In genomic region chr2:128943538-128944528, GRCm38 (mm10) we compare ENCODE assay signal across 8 mouse cellular contexts. TPM values are rescaled to one million over a fixed set of nuclear protein-coding genes. Genes with fewer than 3 reads are reported as not detected.
DNase-seq lines count a peak whose midpoint lies in the region; ATAC-seq and TF ChIP-seq lines count a peak whose summit lies in the region.

Gene Zc3h8, minus strand, starts transcription at chr2:128944077.

- peak within 1 kb of the TSS; percentile 83 for H3K27ac ChIP-seq in bone marrow macrophage, adult 2 months (ENCODE audit: insufficient read depth, low read depth, low read length)
- peak within 1 kb of the TSS; percentile 58 for H3K27ac ChIP-seq in embryonic fibroblast, embryonic 13.5 days (ENCODE audit: insufficient read depth, low read length)
- H3K27ac ChIP-seq in heart, embryonic 10.5 days, result peak within 1 kb of the TSS; percentile 93
- H3K27ac ChIP-seq in kidney, embryonic 15.5 days, result peak within 1 kb of the TSS; percentile 95

- WGBS in heart, embryonic 10.5 days, result 2% methylated on average over 65 of the region's 65 CpGs
- 1% methylated on average over 65 of the region's 65 CpGs for WGBS in kidney, embryonic 15.5 days

- peak within 1 kb of the TSS; percentile 87 for H3K4me2 ChIP-seq in kidney, embryonic 15.5 days

- no peaks in the 10 kb centered on the region for H3K27me3 ChIP-seq in heart, embryonic 10.5 days (ENCODE audit: insufficient read depth, poor library complexity, severe bottlenecking)
- H3K27me3 ChIP-seq in kidney, embryonic 15.5 days, result no peaks in the 10 kb centered on the region

- 0 out of 2 replicates have a peak, but pooled peaks cover under 1% of the 10 kb centered on the region for H3K36me3 ChIP-seq in heart, embryonic 10.5 days
- H3K36me3 ChIP-seq in kidney, embryonic 15.5 days, result peaks cover 7% of the 10 kb centered on the region; the same call in 1 of the 2 replicates

- DNase-seq in A20 (ENCODE audit: low read depth, low spot score), result peak; percentile 98
- peak; percentile 96 for DNase-seq in heart, embryonic 10.5 days (ENCODE audit: low spot score)
- DNase-seq in liver, result peak; percentile 99
- peak; percentile 97 to 100 for DNase-seq in spleen, postnatal 4 days (ENCODE audit: low spot score in 2 of 2)

- H3K4me3 ChIP-seq in bone marrow macrophage, adult 2 months (ENCODE audit: insufficient read depth, low read length), result peak within 1 kb of the TSS; percentile 80
- peak within 1 kb of the TSS; percentile 76 for H3K4me3 ChIP-seq in embryonic fibroblast, embryonic 13.5 days (ENCODE audit: insufficient read depth, low read length)
- peak within 1 kb of the TSS; percentile 78 for H3K4me3 ChIP-seq in heart, embryonic 10.5 days
- H3K4me3 ChIP-seq in kidney, embryonic 15.5 days (replicated peaks), result peak within 1 kb of the TSS; percentile 82

- peak; percentile 95 for ATAC-seq in kidney, embryonic 15.5 days (replicated peaks; ENCODE audit: low FRiP score)
- peak; percentile 95 for ATAC-seq in monocyte, adult 5-6 weeks (replicated peaks; ENCODE audit: insufficient number of reproducible peaks, low FRiP score, low TSS enrichment, poor library complexity, severe bottlenecking)

- peaks cover 3% of the 10 kb centered on the region for H3K4me1 ChIP-seq in bone marrow macrophage, adult 2 months (ENCODE audit: control insufficient read depth, insufficient read depth, low read length)
- H3K4me1 ChIP-seq in embryonic fibroblast, embryonic 13.5 days (ENCODE audit: control insufficient read depth, insufficient read depth, low read length), result no peaks in the 10 kb centered on the region
- H3K4me1 ChIP-seq in heart, embryonic 10.5 days, result 0 out of 2 replicates have a peak, but pooled peaks cover 4% of the 10 kb centered on the region
- H3K4me1 ChIP-seq in kidney, embryonic 15.5 days, result peaks cover 7% of the 10 kb centered on the region

- TF ChIP-seq CTCF in bone marrow macrophage, adult 2 months (IDR thresholded peaks at IDR 0.05; ENCODE audit: low read depth, low read length), result no peak
- TF ChIP-seq CTCF in embryonic fibroblast, embryonic 13.5 days (IDR thresholded peaks at IDR 0.05; ENCODE audit: borderline replicate concordance, insufficient read depth, low read length), result no peak

- TF ChIP-seq POLR2A in bone marrow macrophage, adult 2 months (IDR thresholded peaks at IDR 0.05; ENCODE audit: borderline replicate concordance, low read depth, low read length), result no peak
- peak; percentile 88 for TF ChIP-seq POLR2A in embryonic fibroblast, embryonic 13.5 days (IDR thresholded peaks at IDR 0.05; ENCODE audit: low read depth, low read length)

- H3K9me3 ChIP-seq in heart, embryonic 10.5 days, result no peaks in the 10 kb centered on the region
- no peaks in the 10 kb centered on the region for H3K9me3 ChIP-seq in kidney, embryonic 15.5 days (replicated peaks)

- H3K9ac ChIP-seq in kidney, embryonic 15.5 days, result peak within 1 kb of the TSS; percentile 78

RNA-seq across cellular contexts. Expression of gene Zc3h8, which starts in this region (rescaled TPM):
- 4.1 and 4.7 TPM in 2 replicates for polyA plus RNA-seq in bone marrow macrophage, adult 2 months (2012; ENCODE audit: insufficient read depth, insufficient read length, missing spikeins)
- 4.1 and 4.2 TPM in 2 replicates for polyA plus RNA-seq in embryonic fibroblast, embryonic 13.5 days (2011; ENCODE audit: insufficient read length, low read depth, missing spikeins)
- 6.9 and 7.8 TPM in 2 replicates for polyA plus RNA-seq in heart, embryonic 10.5 days (2016; fragmentation: Nextera tagmentation; extraction: Ambion mirVana)
- 7.2 and 8.3 TPM in 2 replicates for polyA plus RNA-seq in kidney, embryonic 15.5 days (2015; fragmentation: Nextera tagmentation; extraction: Ambion mirVana)
- 5.2 to 11.2 TPM (median 8.0 TPM) in 3 replicates for total RNA-seq in monocyte, adult 5-6 weeks (2017)

Comparison
In these comparisons a context has a peak if more than half of its experiments do, and no peak if none do; other contexts are left out.
1. Peak in every context shown above with its lines: DNase-seq, ATAC-seq, H3K4me3 ChIP-seq and H3K27ac ChIP-seq.